Mouse (Mus musculus): ENCODE data around the gene Rnf8.
"Not testable (repeated sequence)": the region's sequence is repeated elsewhere in the genome, so short reads cannot be mapped to it uniquely, and the experiment has no call there.

Gene Rnf8

DNA sequence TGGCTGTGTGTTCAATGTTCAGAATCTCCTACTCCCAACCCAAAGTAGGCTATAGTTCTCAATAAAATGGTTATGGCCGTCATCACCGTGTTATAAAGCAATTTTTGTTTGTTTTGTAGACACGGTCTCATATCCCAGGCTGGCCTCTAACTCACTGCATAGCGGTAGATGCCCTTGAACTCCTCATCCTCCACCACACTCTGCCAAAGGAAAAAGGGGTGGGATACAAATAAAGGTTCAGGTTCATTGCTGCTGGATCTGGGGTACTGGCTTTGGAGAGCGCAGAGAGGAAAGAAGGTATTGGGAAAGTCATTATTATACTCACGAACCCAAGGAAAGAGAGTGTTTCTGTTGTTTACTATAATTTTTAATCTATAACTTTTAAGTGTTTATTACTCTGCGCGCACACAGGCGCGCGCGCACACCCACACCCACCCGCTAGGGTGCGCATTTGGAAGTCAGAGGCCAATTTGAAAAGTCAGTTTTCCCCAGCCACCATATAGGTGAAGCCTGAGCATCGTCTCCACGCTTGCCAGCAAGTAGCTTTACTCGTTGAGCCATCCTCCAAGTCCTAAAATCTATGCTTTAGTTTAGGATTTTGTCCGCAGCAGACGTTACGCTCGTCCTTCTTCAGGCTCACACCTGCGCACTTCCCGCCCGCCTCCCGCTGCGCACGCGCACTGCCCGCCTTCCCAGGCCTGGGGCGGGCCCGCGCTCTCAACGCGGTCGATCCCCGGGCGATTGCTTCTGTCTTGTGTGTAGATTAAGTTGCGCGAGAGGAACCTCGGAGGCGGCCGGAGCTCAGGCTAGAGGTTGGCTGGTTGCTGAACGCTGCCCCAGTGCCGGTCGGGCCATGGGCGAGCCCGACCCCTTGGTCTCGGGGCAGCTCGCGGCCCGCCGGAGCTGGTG, at the start of gene Rnf8, which contains the start of gene Gm28043:
Gene Rnf8 (plus strand): TSS at position 676 of the 909 bp plus-strand sequence.
Gene Gm28043 (plus strand): TSS at position 762 of the 909 bp plus-strand sequence.
- DNase-seq (ENCODE audit: low spot score) = peak; percentile 94

DNA sequence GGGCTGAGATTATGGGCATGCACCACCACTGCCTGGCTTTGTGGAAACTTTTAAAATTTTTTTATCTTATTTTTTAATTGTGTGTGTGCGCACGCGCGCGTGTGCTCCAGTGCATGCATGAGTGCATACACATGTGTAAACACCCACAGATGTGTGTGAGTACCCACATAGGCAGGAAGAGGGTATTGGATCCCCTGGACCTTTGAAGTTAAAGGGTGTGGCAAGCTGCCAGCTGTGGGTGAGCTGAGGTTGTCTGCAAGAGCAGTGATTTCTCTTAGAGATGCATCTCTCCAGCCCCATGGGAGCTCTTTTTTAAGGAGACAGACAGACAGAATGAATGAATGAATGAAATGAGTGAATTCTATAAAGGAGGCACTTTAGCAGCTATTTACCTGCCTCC, 49.1 kb upstream of the Rnf8 start:
- no peak for DNase-seq (ENCODE audit: low spot score)

DNA sequence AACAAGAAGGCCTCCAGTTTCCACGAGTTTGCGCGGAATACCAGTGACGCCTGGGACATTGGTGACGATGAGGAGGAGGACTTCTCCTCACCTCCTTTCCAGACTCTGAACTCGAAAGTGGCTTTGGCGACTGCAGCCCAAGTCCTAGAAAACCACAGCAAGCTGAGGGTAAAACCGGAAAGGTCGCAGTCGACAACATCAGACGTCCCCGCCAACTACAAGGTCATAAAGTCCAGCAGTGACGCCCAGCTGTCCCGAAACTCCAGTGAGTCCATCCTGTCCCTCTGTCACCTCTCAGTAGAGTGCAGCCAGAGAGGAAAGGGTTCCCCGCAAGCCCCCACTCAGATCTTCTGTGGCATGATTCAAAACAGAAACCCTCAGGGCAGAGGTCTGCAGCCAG, 46.2 kb upstream of the Rnf8 start:
- DNase-seq (ENCODE audit: low spot score) = no peak

DNA sequence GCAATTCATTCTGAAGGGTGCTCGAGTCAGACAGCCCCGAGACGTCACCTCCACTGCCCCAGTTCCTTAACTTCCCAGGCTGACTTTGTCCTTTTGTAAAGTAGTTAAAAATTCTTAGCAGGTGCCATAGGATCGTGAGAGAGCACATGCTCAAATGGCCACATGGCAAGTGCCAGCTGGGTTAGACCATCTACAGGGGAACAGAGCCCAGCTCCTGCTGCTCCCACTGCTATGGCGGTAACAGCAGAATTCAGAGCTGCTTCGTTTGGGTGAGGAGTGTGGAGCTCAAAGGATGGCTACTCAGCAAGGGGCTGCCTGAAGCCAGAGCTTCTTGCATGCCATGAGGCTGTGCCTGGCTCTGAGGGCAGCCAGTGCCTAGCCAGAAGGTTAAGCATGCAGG, 44.8 kb upstream of the Rnf8 start:
- DNase-seq (ENCODE audit: low spot score) = no peak

DNA sequence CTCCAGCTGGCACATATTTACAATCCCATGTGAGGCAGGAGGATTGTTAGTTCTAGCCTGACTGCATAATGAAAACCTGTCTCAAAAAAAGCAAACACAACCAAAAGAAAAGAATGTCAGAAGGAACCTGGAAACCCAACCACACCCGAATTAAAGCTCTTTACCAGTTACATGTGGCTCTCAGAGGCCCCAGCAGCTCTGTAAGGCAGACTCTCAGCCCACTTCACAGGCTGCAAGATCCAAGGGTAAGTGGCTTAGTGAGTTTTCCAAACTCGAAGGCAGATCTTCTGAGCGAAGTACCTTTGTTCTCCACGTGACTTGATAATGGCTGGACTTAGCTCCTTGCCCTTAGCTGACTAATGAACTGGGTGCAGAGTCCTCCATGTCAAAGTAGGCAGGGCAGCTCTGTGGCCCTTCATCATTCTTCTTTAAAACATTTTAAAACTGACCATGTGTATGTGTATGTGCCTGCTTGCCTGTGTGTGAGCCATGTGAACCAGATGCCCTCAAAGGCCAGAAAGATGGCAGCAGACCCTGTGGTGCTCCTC, 34.9 kb upstream of the Rnf8 start:
- no peak for DNase-seq (ENCODE audit: low spot score)

DNA sequence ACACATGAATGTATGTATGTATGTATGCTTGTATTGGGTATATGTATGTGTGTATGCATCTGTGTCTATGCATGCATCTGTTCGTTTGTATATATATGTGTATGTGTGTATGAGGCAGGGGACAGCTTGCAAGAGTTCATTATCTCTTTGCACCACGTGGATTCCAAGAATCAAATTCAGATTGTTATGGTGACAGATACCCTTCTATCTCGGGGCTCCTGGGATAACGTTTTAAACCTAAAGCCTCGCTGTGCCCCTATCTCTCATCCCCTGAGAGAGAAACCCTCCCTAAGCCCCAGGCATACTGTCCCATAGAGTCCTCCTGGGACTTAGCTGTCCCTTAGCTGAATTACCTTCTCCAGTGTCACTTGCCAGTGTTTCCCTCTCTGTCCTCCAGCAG, 31.0 kb upstream of the Rnf8 start:
- no peak for DNase-seq (ENCODE audit: low spot score)

DNA sequence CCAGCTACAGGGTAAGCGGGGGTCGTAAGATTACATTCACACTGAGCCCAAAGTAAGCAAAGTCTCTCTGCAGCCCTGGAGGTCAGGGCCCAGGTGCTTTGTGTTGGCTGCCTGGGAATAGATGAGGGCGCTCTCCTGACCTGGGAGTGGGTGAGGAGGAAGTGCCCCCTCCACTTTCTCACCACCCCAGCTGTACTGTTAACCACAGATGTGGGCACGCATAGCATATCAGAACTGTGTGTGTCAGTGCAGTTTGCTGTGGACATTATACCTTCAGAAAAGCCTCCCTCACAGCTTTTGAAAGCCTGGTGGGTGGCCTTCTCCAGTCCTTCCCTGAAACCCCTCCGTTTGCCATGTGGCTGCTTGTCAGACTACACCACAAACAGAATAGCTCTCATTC, 30.3 kb upstream of the Rnf8 start:
- DNase-seq (ENCODE audit: low spot score) = no peak

DNA sequence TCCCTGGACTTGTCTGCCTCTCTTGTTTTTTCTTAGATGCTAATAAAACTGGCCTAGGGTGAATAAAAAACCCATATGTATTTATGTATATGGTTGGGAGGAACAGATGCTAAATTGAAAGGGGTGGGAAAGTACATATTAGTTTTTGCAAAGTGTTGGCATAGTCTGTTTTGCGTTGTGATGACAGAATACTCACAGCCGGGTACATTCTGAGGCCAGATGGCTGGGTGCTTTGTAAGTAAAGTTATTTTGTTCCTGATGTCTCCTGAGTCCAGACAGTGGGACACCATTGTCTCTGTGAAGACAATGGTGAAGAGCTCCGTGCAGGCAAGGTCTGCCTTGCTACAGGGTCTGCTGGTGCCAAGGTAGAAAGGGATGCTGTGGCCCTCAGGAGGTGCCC, 29.9 kb upstream of the Rnf8 start:
- no peak for DNase-seq (ENCODE audit: low spot score)

DNA sequence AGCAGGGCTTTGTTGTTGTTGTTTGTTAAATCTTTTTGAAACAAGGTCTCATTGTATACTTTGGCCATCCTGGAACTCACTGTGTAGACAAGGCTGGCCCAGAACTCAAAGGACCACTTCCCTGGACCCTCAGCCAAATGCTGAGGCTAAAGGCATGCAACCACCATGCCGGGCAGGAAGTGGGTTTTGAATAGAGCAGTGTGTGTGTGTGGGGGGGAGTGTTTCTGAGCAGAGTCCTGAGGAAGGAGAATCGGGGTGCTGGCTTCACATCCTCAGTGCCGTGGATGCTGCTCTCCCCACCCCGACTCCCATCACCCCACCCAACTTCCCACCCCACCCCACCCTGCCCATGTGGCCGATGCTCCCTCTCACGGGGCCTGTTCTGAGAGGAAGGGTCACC, 29.1 kb upstream of the Rnf8 start:
- no peak for DNase-seq (ENCODE audit: low spot score)

DNA sequence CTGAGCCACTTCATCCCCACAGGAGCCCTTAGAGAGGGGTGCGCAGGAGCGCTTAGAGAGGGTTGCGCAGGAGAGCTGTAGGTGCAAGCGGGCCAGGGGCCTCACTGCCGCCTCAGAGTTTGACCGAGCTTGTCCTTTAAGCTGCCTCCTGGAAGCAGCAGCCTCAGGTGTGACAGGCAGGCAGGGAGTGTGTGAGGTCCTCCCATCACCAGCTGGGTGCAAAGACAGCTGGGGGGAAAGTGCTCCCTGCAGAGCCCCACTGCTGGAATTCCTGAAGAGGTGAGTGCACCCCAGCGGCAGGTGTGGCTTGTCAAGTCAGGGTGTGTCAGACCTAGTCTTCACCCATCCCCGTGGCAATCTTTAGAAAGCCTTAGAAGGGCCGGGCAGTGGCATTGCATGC, 27.7 kb upstream of the Rnf8 start:
- DNase-seq (ENCODE audit: low spot score) = no peak

DNA sequence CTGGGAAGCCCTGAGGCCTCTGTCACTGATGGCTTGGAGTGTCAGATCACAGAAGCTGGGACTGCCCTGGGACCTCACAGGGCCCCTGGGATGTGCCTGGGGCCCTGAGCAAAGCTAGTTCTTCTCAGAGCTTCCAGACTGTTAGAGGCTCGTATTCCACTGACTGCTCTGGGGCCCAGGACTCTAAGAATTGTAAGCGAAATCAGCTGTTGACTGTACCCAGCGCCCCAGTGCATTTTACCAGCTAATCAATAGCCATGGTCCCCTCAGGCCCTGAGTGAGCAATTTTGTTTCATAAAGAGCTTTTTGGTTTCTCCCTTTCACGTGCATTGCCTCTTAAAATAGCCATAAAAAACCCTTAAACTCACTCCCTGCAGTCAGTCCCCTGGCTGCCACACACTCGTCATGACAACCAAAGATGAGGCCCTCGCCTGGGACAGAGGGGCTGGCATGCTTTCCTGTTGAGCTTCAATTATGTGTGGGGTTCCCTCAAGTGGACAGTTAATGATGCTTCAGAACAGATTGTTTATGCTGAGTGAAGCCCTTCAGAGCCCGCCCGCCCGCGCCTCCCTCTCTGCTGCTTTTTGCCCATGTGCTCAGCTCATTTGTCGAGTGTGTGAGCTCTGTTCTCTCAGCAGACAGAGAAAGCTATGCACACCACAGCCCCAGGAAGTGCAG, 25.2 kb upstream of the Rnf8 start:
- no peak for DNase-seq (ENCODE audit: low spot score)

DNA sequence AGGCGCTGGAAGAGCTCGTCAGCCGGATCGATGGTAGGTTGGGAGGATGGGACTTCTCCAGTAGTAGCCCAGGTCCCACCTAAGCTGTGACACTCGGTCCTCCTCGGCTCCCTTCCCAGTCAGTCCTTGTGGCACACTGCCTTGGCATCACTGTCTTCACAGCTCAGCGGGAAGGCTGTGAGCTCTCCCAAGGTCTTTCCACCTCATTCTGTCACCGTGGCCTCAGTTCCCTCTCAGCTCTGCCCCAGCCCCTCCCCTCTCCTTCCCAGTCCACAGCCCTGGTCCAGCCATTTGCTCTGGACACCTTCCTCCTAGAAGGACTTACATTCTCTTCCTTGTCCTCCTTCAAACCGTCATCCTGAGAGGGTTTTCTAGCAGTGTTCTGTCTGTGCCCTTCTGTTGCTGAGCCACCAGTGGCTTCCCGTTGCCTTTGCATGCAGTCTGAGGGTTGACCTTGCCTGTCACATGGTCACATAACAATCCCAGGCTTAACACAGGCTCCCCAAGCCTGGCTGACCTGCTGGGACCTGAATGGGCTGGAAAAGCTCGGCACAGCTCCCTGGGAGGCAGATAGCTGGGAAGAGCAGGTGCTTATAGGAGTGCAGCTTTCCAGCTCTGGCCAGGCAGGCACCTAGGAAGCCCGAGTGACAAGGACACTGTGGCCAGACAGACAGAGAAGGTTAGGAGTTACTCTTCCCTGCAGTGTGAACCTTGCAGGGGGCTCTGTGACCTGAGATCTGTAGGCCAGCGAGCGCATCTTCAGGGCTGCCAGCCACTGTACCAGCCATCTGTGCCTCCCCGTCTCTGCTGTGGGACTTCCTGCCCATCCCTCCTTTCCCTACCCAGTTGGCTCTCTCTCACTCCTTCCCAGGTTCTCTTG, 18.5 kb upstream of the Rnf8 start:
- DNase-seq (ENCODE audit: low spot score) = no peak

DNA sequence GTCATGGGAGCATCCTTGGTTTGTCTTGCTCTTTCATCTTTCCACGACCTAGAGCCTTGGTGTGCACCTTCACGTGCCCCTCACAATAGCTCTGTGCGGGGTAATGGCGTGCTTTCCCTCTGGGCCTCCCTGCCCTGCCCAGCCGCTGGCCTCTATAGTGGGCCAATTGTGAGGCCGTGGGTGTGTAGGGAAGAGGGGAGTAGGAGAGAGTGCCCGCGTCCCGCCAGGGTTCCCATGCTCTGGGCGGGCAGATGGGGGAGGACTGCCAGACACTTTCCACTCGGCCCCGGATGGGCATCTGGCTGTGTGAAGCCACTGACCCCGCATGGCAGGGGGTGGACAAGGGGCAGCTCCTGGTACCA, 17.8 kb upstream of the Rnf8 start:
- no peak for DNase-seq (ENCODE audit: low spot score)

DNA sequence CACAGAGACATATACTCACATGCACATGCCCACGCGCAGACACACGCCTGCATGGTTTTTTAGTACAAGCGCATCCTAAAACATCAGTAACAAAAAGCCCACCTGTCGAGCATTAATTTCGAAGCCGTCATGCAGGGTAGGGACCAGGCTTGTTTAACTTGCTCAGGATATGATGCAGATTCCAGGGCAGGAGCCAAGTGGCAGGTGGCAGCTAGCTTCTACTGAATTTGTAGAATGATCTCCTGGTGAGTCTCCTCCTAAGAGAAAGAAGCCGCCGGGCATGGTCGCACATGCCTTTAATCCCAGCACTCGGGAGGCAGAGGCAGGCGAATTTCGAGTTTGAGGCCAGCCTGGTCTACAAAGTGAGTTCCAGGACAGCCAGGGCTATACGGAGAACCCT, 15.5 kb upstream of the Rnf8 start:
- DNase-seq (ENCODE audit: low spot score) = no peak

DNA sequence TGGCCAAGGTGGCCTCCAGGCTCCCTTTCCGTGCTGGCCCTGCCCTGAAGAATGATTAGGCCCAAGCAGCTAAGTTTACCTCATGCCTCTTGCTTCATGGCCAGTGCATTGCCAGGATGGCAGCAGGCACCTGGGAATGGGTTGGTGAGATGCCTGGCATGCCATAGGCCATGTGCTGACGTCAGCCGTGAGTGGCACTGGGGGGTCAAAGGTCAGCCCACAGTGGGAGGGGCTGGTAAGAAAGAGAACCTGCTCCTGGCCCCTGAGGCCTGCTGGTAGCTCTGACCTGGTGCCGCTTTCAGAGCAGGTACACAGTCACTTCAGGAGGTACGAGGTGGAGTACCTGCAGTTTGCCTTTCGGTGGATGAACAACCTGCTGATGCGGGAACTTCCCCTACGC, 15.1 kb upstream of the Rnf8 start:
- no peak for DNase-seq (ENCODE audit: low spot score)

DNA sequence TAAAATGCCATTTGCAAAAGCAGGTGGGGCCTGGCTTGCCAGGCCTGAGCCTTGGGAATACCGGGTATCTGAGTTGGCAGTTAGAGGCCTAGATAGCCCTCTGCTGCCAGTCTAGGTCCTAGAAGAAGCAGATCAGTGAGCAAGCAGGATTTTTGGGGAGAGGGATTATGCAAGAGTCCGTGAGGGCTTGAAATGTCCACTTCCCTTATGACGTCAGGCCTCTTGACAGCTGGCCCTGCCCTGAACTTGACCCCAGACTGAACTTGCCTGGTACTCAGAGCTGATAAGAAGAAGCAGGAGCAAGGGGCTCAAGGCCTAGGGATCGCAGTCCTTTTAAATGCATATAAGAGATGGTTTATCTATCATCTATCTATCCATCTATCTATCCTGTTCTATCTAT, 13.2 kb upstream of the Rnf8 start:
- DNase-seq (ENCODE audit: low spot score) = no peak

DNA sequence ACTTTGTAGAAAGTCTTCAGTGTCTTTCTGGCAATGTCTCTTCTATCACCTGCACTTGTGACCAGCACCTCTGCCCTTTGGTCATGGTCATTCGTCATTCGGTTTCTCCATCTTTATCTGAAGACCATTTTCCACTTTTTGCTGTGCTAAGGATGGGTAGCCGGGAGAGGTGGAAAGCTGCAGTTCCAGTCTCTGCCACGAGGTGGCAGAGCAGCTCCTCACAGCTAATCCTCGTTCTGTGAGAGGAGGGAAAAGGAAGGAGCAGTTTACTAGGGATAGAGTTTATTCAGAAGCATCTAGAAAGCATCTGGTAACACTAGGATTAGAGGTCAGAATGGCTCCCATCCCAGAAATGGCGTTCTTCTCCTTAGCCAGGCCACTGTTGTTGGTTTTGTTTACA, 11.3 kb upstream of the Rnf8 start:
- DNase-seq (ENCODE audit: low spot score) = peak; percentile 77

DNA sequence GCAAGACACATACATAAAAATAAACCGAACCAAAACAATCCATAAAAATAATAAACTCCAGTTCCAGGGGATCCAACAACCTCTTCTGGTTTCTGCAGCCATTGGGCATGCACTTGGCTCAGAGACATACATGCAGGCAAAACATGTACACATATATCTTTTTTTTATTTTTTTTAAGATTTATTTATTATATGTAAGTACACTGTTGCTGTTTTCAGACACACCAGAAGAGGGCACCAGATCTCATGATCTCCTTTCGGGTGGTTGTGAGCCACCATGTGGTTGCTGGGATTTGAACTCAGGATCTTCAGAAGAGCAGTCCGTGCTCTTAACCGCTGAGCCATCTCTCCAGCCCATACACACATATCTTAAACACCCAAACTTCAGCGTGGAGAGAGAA, 1.1 kb upstream of the Rnf8 start:
- not testable (repeated sequence) for DNase-seq (ENCODE audit: low spot score)

DNA sequence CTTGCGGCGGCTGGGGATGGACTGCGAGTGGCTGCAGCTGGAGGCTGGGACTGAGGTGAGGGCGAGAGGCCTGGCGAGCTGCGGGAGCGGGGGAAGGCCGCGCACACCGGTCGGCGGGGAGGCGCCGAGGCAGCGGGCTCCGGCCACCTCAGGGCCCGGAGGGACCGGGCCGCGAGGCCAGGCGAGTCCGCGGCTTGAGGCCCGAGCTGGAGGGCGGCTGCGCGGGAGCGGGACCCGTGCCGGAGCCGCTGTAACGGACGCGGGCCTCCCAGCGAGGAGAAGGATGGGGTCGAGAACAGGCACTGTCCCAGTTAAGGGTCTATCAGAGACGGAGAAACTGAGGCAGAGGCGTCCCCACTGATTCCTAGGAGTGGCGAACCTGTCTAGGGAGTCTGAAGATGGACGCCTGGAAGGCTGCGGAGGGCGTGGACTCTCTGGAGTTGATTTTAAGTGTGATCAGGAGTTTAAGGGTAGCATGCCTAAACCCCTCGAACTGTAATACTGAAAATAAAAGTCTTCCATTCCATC, 498 bp downstream of the Rnf8 start:
- no peak for DNase-seq (ENCODE audit: low spot score)

DNA sequence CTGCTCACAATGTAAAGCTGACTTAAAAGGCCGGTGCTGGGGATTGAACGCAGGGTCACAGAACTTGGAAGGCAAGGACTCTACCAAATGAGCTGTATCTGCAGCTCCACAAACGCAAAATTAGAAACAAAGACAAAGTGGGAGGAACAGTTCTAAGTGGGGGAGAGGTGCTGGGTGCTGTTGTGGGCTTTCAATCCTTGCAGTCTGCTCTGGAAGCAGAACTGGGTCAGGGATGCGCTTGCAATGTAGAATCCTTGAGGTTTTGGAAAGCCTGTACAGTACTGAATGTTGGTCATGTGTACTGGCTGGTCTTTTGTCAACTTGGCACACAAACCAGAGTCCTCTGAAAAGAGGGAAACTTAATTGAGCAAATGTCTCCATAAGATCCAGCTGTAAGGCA, 1.0 kb downstream of the Rnf8 start:
- no peak for DNase-seq (ENCODE audit: low spot score)

DNA sequence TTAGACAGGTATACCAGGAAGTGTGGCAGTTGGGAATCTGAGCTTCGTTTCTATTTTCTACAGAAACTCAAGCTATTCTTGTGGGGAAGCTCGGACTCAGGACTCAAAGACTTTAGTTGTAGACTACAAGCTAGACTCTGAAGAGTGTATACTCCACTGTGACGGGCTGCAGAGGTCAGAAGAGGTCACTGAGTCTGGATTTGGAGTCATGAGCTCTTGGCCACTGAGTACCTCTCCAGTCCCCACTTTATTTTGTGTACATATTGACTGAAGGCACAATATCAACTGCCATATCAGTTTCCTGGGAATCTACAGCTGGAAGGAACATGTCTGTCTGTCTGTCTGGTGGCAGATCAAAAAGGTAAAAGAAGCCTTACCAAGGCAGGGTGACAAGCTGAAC, 4.6 kb downstream of the Rnf8 start:
- no peak for DNase-seq (ENCODE audit: low spot score)

DNA sequence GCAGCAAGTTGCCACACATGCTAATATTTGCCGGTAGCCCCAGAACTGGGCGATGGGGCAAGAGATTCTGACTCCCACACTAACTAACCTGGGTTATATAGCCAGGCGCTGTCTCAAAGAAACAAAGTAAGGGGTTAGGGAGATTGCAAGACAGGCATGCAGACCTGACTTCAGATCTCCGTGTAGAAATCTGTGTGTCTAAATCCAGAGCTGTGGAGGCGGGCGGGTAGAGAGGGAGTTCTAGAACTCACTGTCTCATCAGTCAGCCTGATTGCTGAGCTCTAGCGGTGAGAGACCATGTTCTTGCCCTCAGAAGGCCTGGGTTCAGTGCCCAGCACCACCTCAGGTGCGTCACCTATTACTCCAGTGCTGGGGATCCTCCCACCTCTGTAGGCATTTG, 8.9 kb downstream of the Rnf8 start:
- no peak for DNase-seq (ENCODE audit: low spot score)

Measured in ovary, postnatal 36 days (tissue).